Mouse (Mus musculus) ovary, postnatal 10 days (tissue): Measurements from ENCODE around the gene Sv2c.
"Not testable (repeated sequence)": the region's sequence is repeated elsewhere in the genome, so short reads cannot be mapped to it uniquely, and the experiment has no call there.

Experiments used
- DNase-seq: peaks from one replicate; pipeline ENCODE4 v3.0.0; 2022; ENCODE audit warnings: low spot score

The Sv2c gene

GRCm38 (mm10) chr13:96132401-96132816 is at the start of gene Sv2c:
Gene Sv2c, minus strand, starts transcription at chr13:96132577.
- DNase-seq = peak; percentile 14

- no peak for DNase-seq
These were observed 48.3 kb upstream of the Sv2c start for GRCm38 (mm10) chr13:96180671-96181161.

- DNase-seq = no peak
These were observed 43.3 kb upstream of the Sv2c start for GRCm38 (mm10) chr13:96175591-96176212.

DNA sequence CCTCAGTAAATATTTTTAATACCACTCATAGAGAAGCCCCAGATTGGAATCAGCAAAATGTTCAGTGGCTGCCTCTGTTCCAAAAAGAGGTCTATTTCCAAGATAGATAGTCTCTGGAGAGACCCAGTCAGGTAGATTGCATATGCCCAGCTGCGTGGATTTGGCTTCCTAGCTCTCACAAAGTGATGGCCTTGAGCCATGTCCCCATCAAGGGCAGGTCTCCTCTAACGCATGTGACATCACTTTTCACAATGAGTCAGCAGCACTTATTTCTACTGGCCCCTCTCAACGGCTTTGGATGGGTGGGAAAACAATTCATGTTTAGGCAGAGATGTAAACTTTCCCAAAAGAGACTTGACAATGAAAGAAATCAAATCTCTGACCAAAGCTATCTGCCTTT is 41.3 kb upstream of the Sv2c start:
- DNase-seq = no peak

DNA sequence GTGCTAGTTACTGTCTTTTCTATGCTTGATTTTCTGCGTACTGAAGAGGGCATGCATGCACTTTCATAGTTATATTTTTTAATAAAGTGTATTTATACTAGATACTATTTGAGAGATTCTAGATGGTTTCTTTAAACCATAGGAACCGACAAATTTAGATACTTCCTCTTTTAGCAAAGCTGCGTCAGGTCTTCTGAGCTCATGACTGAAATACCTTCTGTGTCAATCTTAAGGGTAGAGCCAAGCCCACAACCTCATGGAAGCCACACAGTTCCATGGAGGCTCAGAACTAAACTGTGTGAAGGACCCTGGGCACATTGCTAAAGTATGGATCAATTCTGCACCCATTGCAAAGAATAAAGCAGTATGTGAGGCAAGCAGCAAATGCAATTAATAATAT is 39.9 kb upstream of the Sv2c start:
- no peak for DNase-seq

- DNase-seq = no peak
These were observed 36.8 kb upstream of the Sv2c start for GRCm38 (mm10) chr13:96168991-96169665.

- no peak for DNase-seq
These were observed 34.2 kb upstream of the Sv2c start for GRCm38 (mm10) chr13:96166593-96166992.

DNA sequence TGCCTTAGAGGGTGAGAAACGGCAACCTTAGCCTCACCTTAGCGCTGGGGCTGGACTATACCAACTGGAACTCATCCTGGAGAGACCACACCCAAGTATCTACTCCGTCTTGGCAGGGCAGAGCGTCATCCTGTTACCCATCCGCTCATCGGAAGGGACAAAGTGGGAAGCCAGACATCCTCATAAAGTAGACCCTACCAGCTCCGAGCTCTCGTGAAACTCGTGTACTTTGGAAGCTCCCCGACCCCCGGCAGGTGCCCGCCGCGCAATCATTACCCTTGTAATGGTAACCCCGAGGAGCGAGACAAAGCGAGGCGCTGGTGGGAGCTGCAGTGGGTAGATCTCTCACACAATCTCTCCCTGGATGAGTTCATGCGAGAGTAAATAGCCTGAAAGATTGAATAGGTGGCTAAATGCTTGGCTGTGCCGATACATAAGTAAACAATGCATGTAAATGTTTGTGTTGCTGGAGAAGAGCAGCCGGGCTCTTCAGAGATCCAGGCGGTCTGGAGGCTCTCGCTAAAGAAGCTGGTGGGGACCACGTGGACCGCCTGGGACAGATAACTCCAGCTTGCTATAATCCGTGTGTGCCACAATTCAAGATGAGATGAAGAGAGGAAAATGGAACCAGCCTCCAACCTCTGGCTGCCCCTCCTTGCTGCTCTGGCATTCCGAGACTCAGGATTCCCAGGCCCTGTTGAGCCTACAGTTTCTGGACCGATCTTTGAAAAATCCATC is 1.2 kb upstream of the Sv2c start:
- no peak for DNase-seq

GRCm38 (mm10) chr13:96132833-96133232 is 456 bp upstream of the Sv2c start:
- no peak for DNase-seq

GRCm38 (mm10) chr13:96131911-96132310 is 466 bp downstream of the Sv2c start:
- no peak for DNase-seq

DNA sequence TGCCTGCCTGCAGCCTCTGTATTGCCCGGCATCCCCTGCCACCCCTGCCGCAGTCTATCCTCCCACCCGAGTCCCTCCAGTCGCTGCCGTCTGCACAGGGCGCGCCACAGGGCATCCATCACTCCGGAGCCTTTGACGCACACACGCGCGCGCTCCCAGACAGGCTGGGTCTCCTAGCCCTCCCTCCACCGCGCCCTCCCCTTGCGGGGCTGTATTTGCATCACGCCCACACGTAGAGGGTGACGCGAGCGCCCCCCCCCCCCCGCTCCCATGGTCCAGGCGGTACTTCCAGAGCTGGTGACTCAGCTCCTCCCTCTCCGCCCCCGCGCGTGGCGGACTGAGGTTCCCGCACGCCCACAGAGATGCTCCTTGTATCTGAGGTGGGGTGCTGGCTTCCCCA is 1.3 kb downstream of the Sv2c start:
- no peak for DNase-seq

GRCm38 (mm10) chr13:96129081-96129480 is 3.3 kb downstream of the Sv2c start:
- DNase-seq = no peak

GRCm38 (mm10) chr13:96126669-96127068 is 5.7 kb downstream of the Sv2c start:
- no peak for DNase-seq

- no peak for DNase-seq
These were observed 7.4 kb downstream of the Sv2c start for GRCm38 (mm10) chr13:96125011-96125410.

- no peak for DNase-seq
These were observed 19.7 kb downstream of the Sv2c start for GRCm38 (mm10) chr13:96112711-96113110.

DNA sequence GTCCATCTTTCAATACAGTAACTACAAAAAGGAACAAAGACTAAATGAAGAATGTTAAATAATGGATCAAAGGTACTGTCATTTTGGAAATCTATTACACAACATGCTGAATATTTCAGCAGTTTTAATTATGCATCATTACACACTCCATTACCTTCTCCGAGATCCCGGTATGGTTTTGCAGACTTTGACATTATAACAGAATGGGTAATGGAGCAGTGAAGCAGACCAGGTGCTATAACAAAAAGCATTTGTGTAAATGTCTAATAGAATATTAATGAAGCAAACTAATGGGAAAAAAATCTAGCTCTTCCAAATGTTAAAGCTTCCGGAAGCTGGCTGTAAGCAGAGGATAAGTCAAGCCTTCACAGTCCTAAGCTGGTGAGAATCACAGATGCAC is 21.6 kb downstream of the Sv2c start:
- no peak for DNase-seq

- DNase-seq = no peak
These were observed 26.0 kb downstream of the Sv2c start for GRCm38 (mm10) chr13:96106367-96106766.

- no peak for DNase-seq
These were observed 41.4 kb downstream of the Sv2c start for GRCm38 (mm10) chr13:96090929-96091328.

GRCm38 (mm10) chr13:96085581-96086302 is 46.6 kb downstream of the Sv2c start:
- DNase-seq = no peak

GRCm38 (mm10) chr13:96081754-96082153 is 50.6 kb downstream of the Sv2c start, which contains the start of gene Gm17190:
Gene Gm17190, plus strand, starts transcription at chr13:96082054.
- DNase-seq = not testable (repeated sequence)

GRCm38 (mm10) chr13:96081276-96081675 is 51.1 kb downstream of the Sv2c start, which contains the start of gene Gm20075:
Gene Gm20075, minus strand, starts transcription at chr13:96081376.
- not testable (repeated sequence) for DNase-seq

GRCm38 (mm10) chr13:96073555-96073954 is 58.8 kb downstream of the Sv2c start:
- DNase-seq = no peak
